Mouse (Mus musculus) neural tube, embryonic 13.5 days (tissue): ENCODE measurements at regions not wholly inside any gene's neighbourhood (a gene's known extent, or its start where the extent isn't known, plus 50 kb on each side); places are given as distances from the start of the nearest gene placed in this dataset.

Experiments
- ATAC-seq: fragments of 200-750 bp; cut with Nextera tagmentation; 2 replicates; pipeline ENCODE4 v1.8.0; 2017; ENCODE audit warnings: low read depth, mild to moderate bottlenecking, moderate TSS enrichment, moderate library complexity
- H3K27ac ChIP-seq: fragments of 300-500 bp; sonication (generic); replicated peaks from 2 replicates; pipeline ENCODE4 v1.5.1; 2015; ENCODE audit warnings: moderate library complexity, mild to moderate bottlenecking, inconsistent platforms
- H3K27me3 ChIP-seq: fragments of 300-500 bp; sonication (generic); 2 replicates; pipeline ENCODE4 v1.6.1; 2015; ENCODE audit warnings: mild to moderate bottlenecking, inconsistent platforms
- H3K36me3 ChIP-seq: fragments of 300-500 bp; sonication (generic); 2 replicates; pipeline ENCODE4 v1.6.1; 2015; ENCODE audit warnings: mild to moderate bottlenecking, inconsistent platforms
- H3K4me1 ChIP-seq: fragments of 300-500 bp; sonication (generic); replicated peaks from 2 replicates; pipeline ENCODE4 v1.6.1; 2015; ENCODE audit warnings: inconsistent platforms
- H3K4me2 ChIP-seq: fragments of 300-500 bp; sonication (generic); 2 replicates; pipeline ENCODE4 v1.6.1; 2015; ENCODE audit warnings: inconsistent platforms, mild to moderate bottlenecking, moderate library complexity
- H3K4me3 ChIP-seq: fragments of 300-500 bp; sonication (generic); 2 replicates; pipeline ENCODE4 v1.5.1; 2015; ENCODE audit warnings: mild to moderate bottlenecking, inconsistent platforms
- H3K9ac ChIP-seq: fragments of 300-500 bp; sonication (generic); 2 replicates; pipeline ENCODE4 v1.6.1; 2015; ENCODE audit warnings: moderate library complexity, mild to moderate bottlenecking, inconsistent platforms
- H3K9me3 ChIP-seq: fragments of 300-500 bp; sonication (generic); 2 replicates; pipeline ENCODE4 v1.6.1; 2016; ENCODE audit warnings: inconsistent platforms
- WGBS: fragments of 180-500 bp; shearing (Covaris S2); methylation state at CpG from one replicate; pipeline ENCODE4 v1.1.7; 2015; 5-methylcytosine and 5-hydroxymethylcytosine counted together

GRCm38 (mm10) chr15:11697060-11697459 is 210.0 kb downstream of the Npr3 start:
- Histone ChIP-seq H3K9ac (no peak overlapping the region), H3K4me3 (no peak overlapping the region), H3K27me3 (no peaks in the 10 kb centered on the region), H3K9me3 (no peaks in the 10 kb centered on the region), H3K4me2 (no peak overlapping the region), H3K36me3 (no peaks in the 10 kb centered on the region), H3K27ac (no peak overlapping the region), H3K4me1 (no peaks in the 10 kb centered on the region)
- ATAC-seq: no peak
- WGBS: 57% methylated on average over 3 of the region's 3 CpGs

GRCm38 (mm10) chr15:11693772-11694270 is 213.3 kb downstream of the Npr3 start:
- no peak overlapping the region for H3K9ac ChIP-seq
- no peak overlapping the region for H3K27ac ChIP-seq
- H3K9me3 ChIP-seq: no peaks in the 10 kb centered on the region
- no peak overlapping the region for H3K4me3 ChIP-seq
- H3K36me3 ChIP-seq: no peaks in the 10 kb centered on the region
- H3K4me2 ChIP-seq: no peak overlapping the region
- H3K4me1 ChIP-seq: no peaks in the 10 kb centered on the region
- ATAC-seq: no peak
- H3K27me3 ChIP-seq: no peaks in the 10 kb centered on the region
- WGBS: 75% methylated on average over 14 of the region's 14 CpGs

DNA sequence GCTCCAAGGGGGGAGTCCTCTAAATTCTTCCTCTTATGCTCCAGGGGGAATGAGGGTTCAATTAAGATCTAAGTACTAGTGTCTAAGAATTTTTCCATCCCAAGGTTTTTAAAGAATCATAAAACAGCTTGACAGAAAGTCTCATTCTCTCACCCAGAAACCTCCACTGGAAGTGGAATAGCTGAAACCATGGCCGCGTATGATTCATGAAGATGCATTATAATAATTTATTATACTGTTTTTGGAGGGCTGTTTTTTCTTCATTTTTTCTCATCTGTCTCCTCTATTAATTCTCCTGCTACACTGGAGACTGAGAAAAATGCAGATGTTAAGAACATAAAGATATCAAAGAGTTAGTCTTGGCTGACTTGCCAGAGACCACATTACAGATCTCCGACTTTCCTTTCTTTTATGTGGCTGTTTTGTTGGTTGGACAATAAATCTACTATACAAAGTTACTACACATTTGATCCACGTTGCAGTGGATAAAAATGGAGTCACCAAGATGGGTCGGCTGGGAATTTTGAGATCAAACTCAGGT is 242.2 kb downstream of the Npr3 start:
- Histone ChIP-seq H3K4me2 (no peak overlapping the region), H3K9me3 (no peaks in the 10 kb centered on the region), H3K4me1 (no peaks in the 10 kb centered on the region), H3K9ac (no peak overlapping the region), H3K27me3 (no peaks in the 10 kb centered on the region), H3K4me3 (no peak overlapping the region), H3K27ac (no peak overlapping the region), H3K36me3 (no peaks in the 10 kb centered on the region)
- no peak for ATAC-seq
- 75% methylated on average over 5 of the region's 5 CpGs for WGBS

DNA sequence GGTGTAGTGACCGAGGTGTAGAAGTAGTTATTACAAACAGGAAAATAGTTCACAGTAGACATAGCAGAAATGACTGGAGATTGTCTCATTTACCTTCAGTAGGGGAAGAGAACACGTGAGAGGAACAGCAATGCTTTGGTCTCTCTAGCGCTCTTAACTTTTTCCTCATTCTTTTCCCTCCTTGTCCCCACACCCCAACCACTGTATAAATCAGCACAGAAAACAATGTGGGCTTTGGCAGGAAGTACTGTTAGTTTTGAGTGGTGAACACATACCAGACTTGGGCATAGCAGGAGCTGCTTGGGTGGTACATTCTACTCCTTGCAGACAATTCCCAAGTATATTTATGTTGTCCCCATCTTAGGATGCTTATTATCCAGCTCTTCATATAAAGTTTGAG is 251.9 kb downstream of the Npr3 start:
- H3K9me3 ChIP-seq: no peaks in the 10 kb centered on the region
- H3K4me2 ChIP-seq: no peak overlapping the region
- no peak overlapping the region for H3K9ac ChIP-seq
- WGBS: 92% methylated on average over 3 of the region's 3 CpGs
- no peak overlapping the region for H3K27ac ChIP-seq
- no peak for ATAC-seq
- H3K36me3 ChIP-seq: no peaks in the 10 kb centered on the region
- no peaks in the 10 kb centered on the region for H3K4me1 ChIP-seq
- no peaks in the 10 kb centered on the region for H3K27me3 ChIP-seq
- H3K4me3 ChIP-seq: no peak overlapping the region

GRCm38 (mm10) chr15:11646241-11646640 is 246.8 kb upstream of the Tars start:
- Histone ChIP-seq H3K9me3 (no peaks in the 10 kb centered on the region), H3K36me3 (no peaks in the 10 kb centered on the region), H3K27me3 (no peaks in the 10 kb centered on the region), H3K27ac (no peak overlapping the region), H3K4me2 (no peak overlapping the region), H3K4me3 (no peak overlapping the region), H3K4me1 (no peaks in the 10 kb centered on the region), H3K9ac (no peak overlapping the region)
- ATAC-seq: no peak
- WGBS: 96% methylated on average over 6 of the region's 6 CpGs

DNA sequence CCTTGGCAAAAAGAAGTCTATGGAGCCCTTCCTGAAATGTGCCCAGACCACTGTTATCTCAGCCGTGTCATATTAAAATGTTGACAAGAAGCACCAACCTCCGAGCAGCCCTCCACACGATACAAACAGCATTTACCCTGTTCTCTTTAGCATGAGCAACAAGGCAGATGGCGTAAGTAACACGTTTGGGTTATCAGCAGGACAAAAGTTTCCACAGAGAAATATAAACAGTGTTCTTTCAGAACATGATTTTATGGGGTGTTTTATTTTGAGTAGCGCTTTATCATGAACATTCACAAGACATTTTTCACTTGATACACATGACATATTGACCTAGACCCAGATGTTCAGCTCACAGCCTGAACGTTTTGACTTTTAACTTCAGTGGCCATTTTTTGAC is 245.3 kb upstream of the Tars start:
- H3K36me3 ChIP-seq: no peaks in the 10 kb centered on the region
- no peak overlapping the region for H3K9ac ChIP-seq
- H3K9me3 ChIP-seq: no peaks in the 10 kb centered on the region
- ATAC-seq: no peak
- no peak overlapping the region for H3K4me3 ChIP-seq
- no peaks in the 10 kb centered on the region for H3K4me1 ChIP-seq
- no peak overlapping the region for H3K4me2 ChIP-seq
- WGBS: 85% methylated on average over 7 of the region's 7 CpGs
- H3K27ac ChIP-seq: no peak overlapping the region
- no peaks in the 10 kb centered on the region for H3K27me3 ChIP-seq

DNA sequence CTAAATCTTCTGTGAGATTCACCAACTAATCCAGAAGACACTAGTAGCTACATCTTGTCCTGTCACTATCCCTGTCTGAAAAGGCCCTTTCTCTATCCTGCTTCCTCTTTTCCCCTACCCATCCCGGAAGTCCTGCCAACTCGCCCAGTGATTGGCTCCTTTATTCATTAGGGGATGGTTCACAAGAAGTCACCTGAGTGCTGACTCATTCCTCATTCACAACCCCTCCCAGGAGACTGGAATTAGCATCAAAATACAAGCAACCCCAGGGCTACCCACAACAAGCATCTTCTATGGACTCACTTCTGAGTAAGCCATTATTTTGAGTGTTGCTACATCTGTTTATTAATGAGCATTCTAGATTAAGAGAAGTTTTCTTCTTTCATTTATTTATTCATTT is 231.2 kb upstream of the Tars start:
- no peaks in the 10 kb centered on the region for H3K27me3 ChIP-seq
- H3K4me2 ChIP-seq: no peak overlapping the region
- 61% methylated on average over 2 of the region's 2 CpGs for WGBS
- no peak overlapping the region for H3K4me3 ChIP-seq
- H3K9ac ChIP-seq: no peak overlapping the region
- no peaks in the 10 kb centered on the region for H3K4me1 ChIP-seq
- H3K27ac ChIP-seq: no peak overlapping the region
- no peak for ATAC-seq
- no peaks in the 10 kb centered on the region for H3K36me3 ChIP-seq
- H3K9me3 ChIP-seq: no peaks in the 10 kb centered on the region

DNA sequence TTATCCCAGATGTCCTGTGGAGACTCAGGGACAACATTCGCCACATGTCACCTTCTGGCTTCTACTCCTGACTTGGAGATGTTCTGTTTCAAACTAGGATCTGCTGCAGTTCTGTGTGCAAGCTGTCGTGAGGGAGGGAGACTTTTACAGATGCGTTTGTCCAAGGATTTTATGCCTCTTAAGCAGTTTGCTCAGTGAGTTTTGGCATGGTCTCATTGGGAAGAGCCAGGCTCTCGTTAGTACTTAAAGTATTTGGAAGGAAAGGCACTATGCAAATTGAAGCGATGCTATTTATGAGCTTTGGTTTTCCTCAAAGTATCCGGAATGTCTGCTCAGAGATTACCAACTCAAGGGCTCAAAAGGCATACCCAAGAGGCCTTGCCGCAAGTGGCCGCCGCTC is 227.0 kb upstream of the Tars start:
- no peaks in the 10 kb centered on the region for H3K4me1 ChIP-seq
- H3K4me2 ChIP-seq: no peak overlapping the region
- ATAC-seq: no peak
- H3K27ac ChIP-seq: no peak overlapping the region
- no peaks in the 10 kb centered on the region for H3K27me3 ChIP-seq
- no peak overlapping the region for H3K4me3 ChIP-seq
- no peak overlapping the region for H3K9ac ChIP-seq
- 86% methylated on average over 9 of the region's 9 CpGs for WGBS
- no peaks in the 10 kb centered on the region for H3K36me3 ChIP-seq
- H3K9me3 ChIP-seq: no peaks in the 10 kb centered on the region

- no peaks in the 10 kb centered on the region for H3K36me3 ChIP-seq
- no peaks in the 10 kb centered on the region for H3K27me3 ChIP-seq
- no peak for ATAC-seq
- peaks cover 6% of the 10 kb centered on the region; the same call in 1 of the 2 replicates for H3K4me1 ChIP-seq
- no peak overlapping the region for H3K4me2 ChIP-seq
- H3K9me3 ChIP-seq: no peaks in the 10 kb centered on the region
- no peak overlapping the region for H3K4me3 ChIP-seq
- H3K27ac ChIP-seq: no peak overlapping the region
- 55% methylated on average over 3 of the region's 3 CpGs for WGBS
- H3K9ac ChIP-seq: no peak overlapping the region
Observed at GRCm38 (mm10) chr15:11612416-11612815, 213.0 kb upstream of the Tars start.

DNA sequence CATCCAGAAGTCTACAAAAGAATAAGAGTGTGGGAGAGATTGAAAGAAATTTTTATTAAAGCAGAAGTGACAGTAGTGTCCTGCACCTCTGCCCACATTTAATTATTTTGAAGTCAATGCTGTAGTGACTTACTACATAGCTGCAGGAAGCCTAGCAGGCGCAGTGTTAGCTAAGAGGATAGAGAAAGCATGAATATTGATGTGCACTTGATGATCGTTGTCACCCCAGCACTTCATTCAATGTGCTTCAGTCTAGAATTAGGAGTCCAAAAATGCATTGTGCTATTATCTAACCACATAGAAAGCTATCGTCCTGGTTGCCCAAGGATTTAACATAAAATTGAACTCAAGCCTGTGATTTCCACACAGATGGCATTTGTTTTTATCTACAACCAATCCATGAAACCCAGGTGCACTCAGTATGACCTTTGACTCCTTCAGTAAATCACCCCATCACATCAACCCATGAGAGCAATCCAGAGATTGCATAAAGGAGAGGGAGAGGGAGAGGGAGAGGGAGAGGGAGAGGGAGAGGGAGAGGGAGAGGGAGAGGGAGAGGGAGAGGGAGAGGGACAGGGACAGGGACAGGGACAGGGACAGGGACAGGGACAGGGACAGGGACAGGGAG is 210.7 kb upstream of the Tars start:
- H3K36me3 ChIP-seq: no peaks in the 10 kb centered on the region
- H3K27me3 ChIP-seq: no peaks in the 10 kb centered on the region
- 28% methylated on average over 3 of the region's 3 CpGs for WGBS
- H3K9me3 ChIP-seq: no peaks in the 10 kb centered on the region
- no peak overlapping the region for H3K9ac ChIP-seq
- H3K4me2 ChIP-seq: no peak overlapping the region
- H3K27ac ChIP-seq: no peak overlapping the region
- H3K4me3 ChIP-seq: no peak overlapping the region
- ATAC-seq: no peak
- H3K4me1 ChIP-seq: peaks cover 6% of the 10 kb centered on the region; the same call in 1 of the 2 replicates

DNA sequence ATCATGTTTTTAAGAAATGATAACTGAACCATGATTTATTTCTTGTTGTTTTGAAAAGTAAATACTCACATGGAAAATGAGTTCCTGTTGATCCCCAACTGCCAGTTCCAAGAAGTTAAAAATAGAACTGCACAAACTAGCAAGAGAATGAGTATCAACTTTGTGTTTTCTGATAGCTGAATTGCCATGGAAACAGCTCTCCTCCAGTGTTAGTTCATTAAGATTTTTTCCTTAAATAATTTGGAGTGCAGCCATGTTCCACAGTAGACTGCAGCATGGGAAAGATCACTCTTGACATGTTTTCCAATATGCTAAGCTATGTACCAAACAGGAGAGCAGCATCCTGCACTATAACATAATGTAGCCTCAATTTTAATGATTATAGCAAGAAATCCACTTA is 208.0 kb upstream of the Tars start:
- H3K4me1 ChIP-seq: peaks cover 6% of the 10 kb centered on the region; the same call in 1 of the 2 replicates
- no peaks in the 10 kb centered on the region for H3K27me3 ChIP-seq
- ATAC-seq: no peak
- H3K9ac ChIP-seq: no peak overlapping the region
- no peak overlapping the region for H3K4me3 ChIP-seq
- H3K9me3 ChIP-seq: no peaks in the 10 kb centered on the region
- H3K4me2 ChIP-seq: no peak overlapping the region
- no peak overlapping the region for H3K27ac ChIP-seq
- H3K36me3 ChIP-seq: no peaks in the 10 kb centered on the region

GRCm38 (mm10) chr15:11605677-11606076 is 206.2 kb upstream of the Tars start:
- no peaks in the 10 kb centered on the region for H3K36me3 ChIP-seq
- no peak overlapping the region for H3K9ac ChIP-seq
- H3K4me1 ChIP-seq: peaks cover 6% of the 10 kb centered on the region; the same call in 1 of the 2 replicates
- no peaks in the 10 kb centered on the region for H3K9me3 ChIP-seq
- H3K27me3 ChIP-seq: no peaks in the 10 kb centered on the region
- H3K4me2 ChIP-seq: no peak overlapping the region
- H3K27ac ChIP-seq: no peak overlapping the region
- no peak overlapping the region for H3K4me3 ChIP-seq
- WGBS: 89% methylated on average over 4 of the region's 4 CpGs
- no peak for ATAC-seq

GRCm38 (mm10) chr15:11597021-11597420 is 197.6 kb upstream of the Tars start:
- Histone ChIP-seq H3K4me2 (no peak overlapping the region), H3K27me3 (no peaks in the 10 kb centered on the region), H3K36me3 (no peaks in the 10 kb centered on the region), H3K9ac (no peak overlapping the region), H3K4me1 (no peaks in the 10 kb centered on the region), H3K27ac (no peak overlapping the region), H3K9me3 (no peaks in the 10 kb centered on the region), H3K4me3 (no peak overlapping the region)
- WGBS: 87% methylated on average over 6 of the region's 6 CpGs
- ATAC-seq: no peak
